Mouse (Mus musculus): ENCODE measurements around the gene 4930438A08Rik. TPM values are rescaled to one million over a fixed set of nuclear protein-coding genes. Genes with fewer than 3 reads are reported as not detected.

The 4930438A08Rik gene
- polyA plus RNA-seq, 1 experiment = not detected

GRCm38 (mm10) chr11:58322824-58323569 lies 48.4 kb downstream of the 4930438A08Rik start:
- DNase-seq (ENCODE audit: extremely low spot score in 1 of 2, low spot score in 1 of 2) = peak; percentile 94 to 97

DNA sequence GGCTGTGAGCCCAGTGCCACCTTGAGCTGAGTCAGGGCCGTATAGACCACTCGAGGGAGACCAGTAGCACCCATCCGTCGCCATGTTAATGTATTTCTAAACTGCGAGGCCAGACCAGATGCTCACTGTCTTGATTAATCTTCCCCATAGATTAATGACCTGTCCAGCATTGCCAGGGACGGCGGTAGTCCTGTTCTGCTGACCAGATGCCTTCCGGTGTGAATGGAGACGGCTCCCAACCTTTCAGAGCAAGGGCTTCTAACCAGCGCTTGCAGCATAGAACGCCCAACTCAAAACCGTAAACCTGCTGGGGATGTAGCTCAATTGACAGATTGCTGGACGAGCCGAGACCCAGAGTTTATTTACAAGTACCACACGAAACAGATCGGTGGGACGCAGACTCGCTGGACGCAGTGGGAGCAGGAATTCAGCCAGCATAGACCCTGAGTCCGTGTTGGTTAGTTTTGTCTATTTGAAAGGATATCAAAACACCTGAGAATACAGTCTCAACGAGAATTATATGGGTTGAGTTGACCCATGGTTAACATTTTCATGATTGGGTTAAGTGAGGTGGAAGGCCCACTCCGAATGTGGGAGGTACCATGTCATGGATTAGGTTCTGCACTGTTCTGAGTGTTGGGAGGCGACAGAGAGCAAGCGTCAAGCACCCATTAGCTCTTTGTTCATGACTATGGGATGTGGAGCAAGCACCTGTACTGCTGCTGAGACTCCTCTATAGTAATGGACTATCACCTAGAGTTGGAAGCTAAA lies 49.2 kb downstream of the 4930438A08Rik start:
- DNase-seq (ENCODE audit: extremely low spot score in 1 of 2, low spot score in 1 of 2) = no peak

DNA sequence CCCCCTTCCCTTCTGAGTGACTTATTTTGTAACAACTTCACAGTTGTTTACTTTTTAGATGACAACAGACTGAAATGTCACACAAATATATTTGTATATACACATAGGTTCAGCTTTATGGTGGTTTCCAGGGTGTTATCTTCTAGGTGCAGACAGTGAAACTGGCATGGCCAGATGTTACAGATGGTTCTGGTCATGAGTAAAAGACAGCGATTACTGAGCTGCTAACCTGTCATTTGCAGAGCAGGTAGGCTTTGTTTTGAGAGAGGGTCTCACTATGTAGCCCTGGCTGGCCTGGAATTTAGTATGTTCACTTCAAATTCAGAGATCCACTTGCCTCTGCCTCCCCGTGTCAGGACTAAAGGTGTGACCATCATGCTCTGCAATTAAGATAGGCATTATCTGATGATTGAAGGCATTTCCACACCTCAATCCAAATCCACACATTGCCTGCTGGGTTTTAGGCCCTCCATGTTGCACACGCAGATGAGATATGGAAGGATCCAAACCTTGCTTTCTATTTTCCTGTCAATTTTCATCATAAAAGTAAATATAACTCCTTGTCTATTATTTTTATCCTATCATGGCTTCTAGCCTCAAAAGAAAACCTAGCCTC lies 50.1 kb downstream of the 4930438A08Rik start:
- DNase-seq (ENCODE audit: extremely low spot score in 1 of 2, low spot score in 1 of 2) = no peak

GRCm38 (mm10) chr11:58326781-58327180 lies 52.2 kb downstream of the 4930438A08Rik start:
- DNase-seq (ENCODE audit: extremely low spot score in 1 of 2, low spot score in 1 of 2) = no peak

- DNase-seq (ENCODE audit: extremely low spot score in 1 of 2, low spot score in 1 of 2) = no peak
Observed at GRCm38 (mm10) chr11:58329906-58330275, 55.3 kb downstream of the 4930438A08Rik start.

GRCm38 (mm10) chr11:58330276-58331148 lies 55.9 kb downstream of the 4930438A08Rik start, which contains the start of the genes Zfp672 and Sh3bp5l:
Gene Zfp672, minus strand, starts transcription at chr11:58330339.
Gene Sh3bp5l, plus strand, starts transcription at chr11:58330724.
- peak; percentile 92 to 96 for DNase-seq (ENCODE audit: extremely low spot score in 1 of 2, low spot score in 1 of 2)

GRCm38 (mm10) chr11:58331149-58331495 lies 56.5 kb downstream of the 4930438A08Rik start:
- DNase-seq (ENCODE audit: extremely low spot score in 1 of 2, low spot score in 1 of 2) = no peak

DNA sequence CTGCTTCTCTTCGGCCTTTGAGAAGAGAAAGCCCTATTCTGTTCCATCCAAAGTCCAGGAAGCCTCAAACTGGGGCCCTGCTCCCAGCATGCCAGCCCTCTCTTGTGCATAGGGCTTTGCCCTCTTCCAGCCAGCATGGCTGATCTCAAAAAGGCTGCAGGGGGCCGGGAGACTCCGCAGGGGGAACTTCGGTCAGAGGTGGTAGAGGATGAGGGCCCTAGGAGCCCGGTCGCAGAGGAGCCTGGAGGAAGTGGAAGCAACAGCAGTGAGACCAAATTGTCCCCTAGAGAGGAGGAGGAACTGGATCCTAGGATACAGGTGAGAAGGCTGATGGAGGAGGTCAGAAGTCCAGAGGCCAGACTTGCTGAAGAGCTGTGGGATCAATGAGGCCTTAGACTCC lies 56.9 kb downstream of the 4930438A08Rik start:
- DNase-seq (ENCODE audit: extremely low spot score in 1 of 2, low spot score in 1 of 2) = no peak

- DNase-seq (ENCODE audit: extremely low spot score in 1 of 2, low spot score in 1 of 2) = no peak
Observed at GRCm38 (mm10) chr11:58334746-58335145, 60.1 kb downstream of the 4930438A08Rik start.

Other genes starting within 250 kb of the 4930438A08Rik start
- not detected in 2 replicates for gene Gm12248, start 181.7 kb upstream of the 4930438A08Rik start, polyA plus RNA-seq (2012; rRNA removed)
- 74.1 and 77.3 TPM in 2 replicates for gene Cnot8, start 170.6 kb upstream of the 4930438A08Rik start, polyA plus RNA-seq (2012; rRNA removed)
- gene Gemin5, start 106.3 kb upstream of the 4930438A08Rik start, polyA plus RNA-seq (2012; rRNA removed) = 8.3 and 9.5 TPM in 2 replicates
- gene Mrpl22, start 103.1 kb upstream of the 4930438A08Rik start, polyA plus RNA-seq (2012; rRNA removed) = 45.4 and 58.9 TPM in 2 replicates
- gene Igtp, start 75.2 kb upstream of the 4930438A08Rik start, polyA plus RNA-seq (2012; rRNA removed) = 6.8 and 7.1 TPM in 2 replicates
- gene Irgm2, start 75.2 kb upstream of the 4930438A08Rik start, polyA plus RNA-seq (2012; rRNA removed) = 5.0 and 5.1 TPM in 2 replicates
- gene Zfp692, start 32.3 kb downstream of the 4930438A08Rik start, polyA plus RNA-seq (2012; rRNA removed) = 59.6 and 63.7 TPM in 2 replicates
- gene Zfp672, start 55.5 kb downstream of the 4930438A08Rik start, polyA plus RNA-seq (2012; rRNA removed) = 50.1 and 52.2 TPM in 2 replicates
- 39.9 and 40.8 TPM in 2 replicates for gene Sh3bp5l, start 55.9 kb downstream of the 4930438A08Rik start, polyA plus RNA-seq (2012; rRNA removed)
- 0.16 and 0.25 TPM in 2 replicates for gene Lypd8, start 104.2 kb downstream of the 4930438A08Rik start, polyA plus RNA-seq (2012; rRNA removed)
- not detected in 2 replicates for gene 1810065E05Rik, start 146.3 kb downstream of the 4930438A08Rik start, polyA plus RNA-seq (2012; rRNA removed)
- not detected in 2 replicates for gene Gm12253, start 157.8 kb downstream of the 4930438A08Rik start, polyA plus RNA-seq (2012; rRNA removed)
- gene Lypd9, start 178.1 kb downstream of the 4930438A08Rik start, polyA plus RNA-seq (2012; rRNA removed) = not detected in 2 replicates
- gene Olfr30, start 187.5 kb downstream of the 4930438A08Rik start, polyA plus RNA-seq (2012; rRNA removed) = 0.06 TPM in 1 of 2 replicates, not detected in the other
- gene Olfr332, start 217.8 kb downstream of the 4930438A08Rik start, polyA plus RNA-seq (2012; rRNA removed) = 0.02 TPM in 1 of 2 replicates, not detected in the other
- not detected in 2 replicates for gene Olfr331, start 227.8 kb downstream of the 4930438A08Rik start, polyA plus RNA-seq (2012; rRNA removed)